Mouse (Mus musculus): ENCODE data around the gene Tmem233.
A peak's percentile ranks its signal among the peaks of the same experiment; 100 is the strongest.

The Tmem233 gene

GRCm38 (mm10) chr5:116083081-116083480 lies at the start of gene Tmem233:
Tmem233 (minus strand) TSS chr5:116083244.
- no peak for DNase-seq (ENCODE audit: low read depth)

- DNase-seq (ENCODE audit: low read depth) = peak; percentile 77
Measured at GRCm38 (mm10) chr5:116123344-116123743, 40.3 kb upstream of the Tmem233 start.

- peak; percentile 72 for DNase-seq (ENCODE audit: low read depth)
Measured at GRCm38 (mm10) chr5:116116567-116116966, 33.5 kb upstream of the Tmem233 start.

GRCm38 (mm10) chr5:116116110-116116509 lies 33.1 kb upstream of the Tmem233 start:
- no peak for DNase-seq (ENCODE audit: low read depth)

GRCm38 (mm10) chr5:116115071-116115834 lies 32.2 kb upstream of the Tmem233 start:
- DNase-seq (ENCODE audit: low read depth) = no peak

GRCm38 (mm10) chr5:116108651-116109050 lies 25.6 kb upstream of the Tmem233 start:
- DNase-seq (ENCODE audit: low read depth) = no peak

GRCm38 (mm10) chr5:116084231-116084630 lies 1.2 kb upstream of the Tmem233 start:
- DNase-seq (ENCODE audit: low read depth) = no peak

GRCm38 (mm10) chr5:116082241-116082900 lies 673 bp downstream of the Tmem233 start:
- DNase-seq (ENCODE audit: low read depth) = no peak

GRCm38 (mm10) chr5:116081616-116082015 lies 1.4 kb downstream of the Tmem233 start:
- DNase-seq (ENCODE audit: low read depth) = no peak

GRCm38 (mm10) chr5:116080736-116081135 lies 2.3 kb downstream of the Tmem233 start:
- no peak for DNase-seq (ENCODE audit: low read depth)

- DNase-seq (ENCODE audit: low read depth) = no peak
Measured at GRCm38 (mm10) chr5:116069618-116070017, 13.4 kb downstream of the Tmem233 start.

GRCm38 (mm10) chr5:116052826-116053225 lies 30.2 kb downstream of the Tmem233 start:
- no peak for DNase-seq (ENCODE audit: low read depth)

- DNase-seq (ENCODE audit: low read depth) = no peak
Measured at GRCm38 (mm10) chr5:116052171-116052570, 30.9 kb downstream of the Tmem233 start.

- DNase-seq (ENCODE audit: low read depth) = no peak
Measured at GRCm38 (mm10) chr5:116049821-116050220, 33.2 kb downstream of the Tmem233 start.

- no peak for DNase-seq (ENCODE audit: low read depth)
Measured at GRCm38 (mm10) chr5:116048321-116048720, 34.7 kb downstream of the Tmem233 start.

GRCm38 (mm10) chr5:116046246-116046645 lies 36.8 kb downstream of the Tmem233 start:
- no peak for DNase-seq (ENCODE audit: low read depth)

GRCm38 (mm10) chr5:116045581-116045980 lies 37.5 kb downstream of the Tmem233 start:
- no peak for DNase-seq (ENCODE audit: low read depth)

GRCm38 (mm10) chr5:116042241-116042640 lies 40.8 kb downstream of the Tmem233 start:
- DNase-seq (ENCODE audit: low read depth) = no peak

GRCm38 (mm10) chr5:116039706-116040105 lies 43.3 kb downstream of the Tmem233 start:
- peak; percentile 56 for DNase-seq (ENCODE audit: low read depth)

GRCm38 (mm10) chr5:116037731-116038130 lies 45.3 kb downstream of the Tmem233 start:
- DNase-seq (ENCODE audit: low read depth) = no peak

GRCm38 (mm10) chr5:116036465-116036864 lies 46.6 kb downstream of the Tmem233 start:
- DNase-seq (ENCODE audit: low read depth) = no peak

- DNase-seq (ENCODE audit: low read depth) = peak; percentile 88
Measured at GRCm38 (mm10) chr5:116031190-116031577, 51.9 kb downstream of the Tmem233 start.

- DNase-seq (ENCODE audit: low read depth) = peak; percentile 24
Measured at GRCm38 (mm10) chr5:116030566-116031189, 52.4 kb downstream of the Tmem233 start.

All from induced T-regulatory cell, adult 2 months (primary cell).